Comparison of ENCODE assay signal across 9 mouse cellular contexts in genomic region chr7:139086195-139087158, GRCm38 (mm10). TPM values are rescaled to one million over a fixed set of nuclear protein-coding genes. Genes with fewer than 3 reads are reported as not detected.
DNase-seq lines count a peak whose midpoint lies in the region; ATAC-seq and TF ChIP-seq lines count a peak whose summit lies in the region.
"Had no signal": no experiment of that assay in that cellular context is flagged by ENCODE, and none has a peak within 500 bp of the region (broad histone marks: within the 10 kb centered on the region; RNA-seq: fewer than 3 reads in every experiment).

No protein-coding gene starts in this region.

- DNase-seq in liver, adult 2 months (ENCODE audit: extremely low read depth, low read depth, low spot score) = no peak
- no peak for DNase-seq in liver
- DNase-seq in embryo, embryonic 10.5 days (ENCODE audit: low spot score) = peak; percentile 63
- peak; percentile 46 for DNase-seq in retina, embryonic 14.5 days (ENCODE audit: low spot score)
- no peak for DNase-seq in right cerebral cortex, postnatal 10 days (ENCODE audit: low spot score in 2 of 2)

- H3K9ac ChIP-seq in liver, adult 2 months (ENCODE audit: low read depth, low read length) = no peak overlapping the region
- peak overlapping the region; percentile 64 for H3K9ac ChIP-seq in heart, embryonic 12.5 days
- peak overlapping the region; percentile 79 for H3K9ac ChIP-seq in limb, embryonic 13.5 days

- H3K79me2 ChIP-seq in liver, adult 2 months (ENCODE audit: control insufficient read depth, insufficient read depth, low read length) = no peaks in the 10 kb centered on the region

- H3K9me3 ChIP-seq in heart, embryonic 12.5 days (replicated peaks) = no peaks in the 10 kb centered on the region
- H3K9me3 ChIP-seq in limb, embryonic 13.5 days = no peaks in the 10 kb centered on the region

- no peak overlapping the region for H3K27ac ChIP-seq in liver, adult 2 months (replicated peaks; ENCODE audit: insufficient read depth, low read depth, low read length)
- H3K27ac ChIP-seq in heart, embryonic 12.5 days (ENCODE audit: poor library complexity, severe bottlenecking) = no peak overlapping the region
- no peak overlapping the region; the same call in 1 of the 2 replicates for H3K27ac ChIP-seq in limb, embryonic 13.5 days
- H3K27ac ChIP-seq: macrophage had no signal

- no peak for TF ChIP-seq POLR2A in liver, adult 2 months (IDR thresholded peaks at IDR 0.05; ENCODE audit: extremely low read depth, insufficient read depth, low read length)

- H3K4me3 ChIP-seq in liver, adult 2 months (ENCODE audit: insufficient read depth, low read depth, low read length) = peak overlapping the region; percentile 51; the same call in 1 of the 2 replicates
- peak overlapping the region; percentile 61 for H3K4me3 ChIP-seq in heart, embryonic 12.5 days
- peak overlapping the region; percentile 57 for H3K4me3 ChIP-seq in limb, embryonic 13.5 days

- H3K27me3 ChIP-seq in liver, adult 2 months (ENCODE audit: control insufficient read depth, insufficient read depth, low read length) = peaks cover 10% of the 10 kb centered on the region; the same call in 1 of the 2 replicates
- peaks cover 79% of the 10 kb centered on the region for H3K27me3 ChIP-seq in heart, embryonic 12.5 days (replicated peaks)
- peaks cover 45% of the 10 kb centered on the region for H3K27me3 ChIP-seq in limb, embryonic 13.5 days

- H3K4me2 ChIP-seq in heart, embryonic 12.5 days = peak overlapping the region; percentile 88
- peak overlapping the region; percentile 79 for H3K4me2 ChIP-seq in limb, embryonic 13.5 days (replicated peaks)

- WGBS in liver, adult 2 months = 7% methylated on average over 61 of the region's 61 CpGs
- 3% methylated on average over 61 of the region's 61 CpGs for WGBS in heart, embryonic 12.5 days
- WGBS in limb, embryonic 13.5 days = 3% methylated on average over 61 of the region's 61 CpGs

- no peak for TF ChIP-seq CTCF in liver, adult 2 months (IDR thresholded peaks at IDR 0.05; ENCODE audit: low read depth, low read length)

- H3K4me1 ChIP-seq in liver, adult 2 months (ENCODE audit: control insufficient read depth, insufficient read depth, low read length) = no peaks in the 10 kb centered on the region
- peaks cover 9% of the 10 kb centered on the region for H3K4me1 ChIP-seq in heart, embryonic 12.5 days (replicated peaks)
- peaks cover 19% of the 10 kb centered on the region for H3K4me1 ChIP-seq in limb, embryonic 13.5 days

- no peaks in the 10 kb centered on the region for H3K36me3 ChIP-seq in liver, adult 2 months (ENCODE audit: control insufficient read depth, insufficient read depth, low read length)
- no peaks in the 10 kb centered on the region for H3K36me3 ChIP-seq in heart, embryonic 12.5 days
- peaks cover 19% of the 10 kb centered on the region for H3K36me3 ChIP-seq in limb, embryonic 13.5 days

- peak; percentile 23; the same call in 1 of the 2 replicates for ATAC-seq in heart, embryonic 12.5 days (ENCODE audit: insufficient number of reproducible peaks, low FRiP score)
- peak; percentile 86 for ATAC-seq in limb, embryonic 13.5 days (ENCODE audit: low FRiP score, low read depth)
- no peak for ATAC-seq in megakaryocyte-erythroid progenitor cell, adult 5-6 weeks (replicated peaks; ENCODE audit: low FRiP score, low TSS enrichment, poor library complexity, severe bottlenecking)

RNA-seq across cellular contexts. Expression of gene Dpysl4, which starts 0.7 kb away (rescaled TPM):
- total RNA-seq in liver, adult 2 months (2014; rRNA removed) = 0.28 TPM in 1 of 2 replicates, not detected in the other
- 0.07 and 0.11 TPM in 2 replicates for polyA plus RNA-seq in liver, adult 2 months (2012; rRNA removed)
- 3.4 and 4.1 TPM in 2 replicates for polyA plus RNA-seq in heart, embryonic 12.5 days (2016; fragmentation: Nextera tagmentation; extraction: Ambion mirVana)
- 24.3 and 24.4 TPM in 2 replicates for polyA plus RNA-seq in limb, embryonic 13.5 days (2015; fragmentation: Nextera tagmentation; extraction: Ambion mirVana)
- total RNA-seq in megakaryocyte-erythroid progenitor cell, adult 5-6 weeks (2014; fragmentation: Nextera tagmentation) = not detected in 2 replicates
- not detected in 2 replicates for total RNA-seq in megakaryocyte-erythroid progenitor cell, adult 5-6 weeks (2017)
- polyA plus RNA-seq: macrophage had no signal

Comparison
In these comparisons a context has a peak if more than half of its experiments do, and no peak if none do; other contexts are left out.
1. DNase-seq: peak in embryo, embryonic 10.5 days (single experiment) and retina, embryonic 14.5 days (single experiment); none in liver, adult 2 months (single experiment), liver (single experiment) and right cerebral cortex, postnatal 10 days (0 of 2).
2. Peak in every context shown above with its lines, with median percentiles within 50 percentile points of each other: H3K4me3 ChIP-seq.